Mouse (Mus musculus) heart, postnatal 0 days (tissue): ENCODE measurements around the gene Alyref. TPM values are rescaled to one million over a fixed set of nuclear protein-coding genes. Genes with fewer than 3 reads are reported as not detected.

ENCODE experiments used
- ATAC-seq: fragments of 200-750 bp; cut with Nextera tagmentation; 2 replicates; pipeline ENCODE4 v1.8.0; 2017; ENCODE audit warnings: low read depth, moderate number of reproducible peaks, moderate library complexity; ENCODE audit not compliant: insufficient read depth
- DNase-seq: peaks from one replicate; pipeline ENCODE4 v3.0.0-alpha.2; 2016; ENCODE audit warnings: low spot score
- H3K27ac ChIP-seq: fragments of 300-500 bp; sonication (generic); 2 replicates; pipeline ENCODE4 v1.5.1; 2014; ENCODE audit warnings: low read depth, mild to moderate bottlenecking
- H3K27me3 ChIP-seq: fragments of 300-500 bp; sonication (generic); 2 replicates; pipeline ENCODE4 v1.6.1; 2014; ENCODE audit warnings: low read length, mixed read lengths; ENCODE audit not compliant: control insufficient read depth, insufficient read depth
- H3K36me3 ChIP-seq: fragments of 300-500 bp; sonication (generic); replicated peaks from 2 replicates; pipeline ENCODE4 v1.6.1; 2014; ENCODE audit warnings: low read length, mixed read lengths; ENCODE audit not compliant: control insufficient read depth, insufficient read depth
- H3K4me1 ChIP-seq: fragments of 300-500 bp; sonication (generic); 2 replicates; pipeline ENCODE4 v1.6.1; 2014; ENCODE audit warnings: antibody characterized with exemption; ENCODE audit not compliant: control insufficient read depth, insufficient read depth
- H3K4me2 ChIP-seq: fragments of 300-500 bp; sonication (generic); 2 replicates; pipeline ENCODE4 v1.6.1; 2014; ENCODE audit warnings: low read depth, mild to moderate bottlenecking, low read length, moderate library complexity
- H3K4me3 ChIP-seq: fragments of 300-500 bp; sonication (generic); 2 replicates; pipeline ENCODE4 v1.5.1; 2014; ENCODE audit warnings: low read depth, low read length
- H3K9ac ChIP-seq: fragments of 300-500 bp; sonication (generic); replicated peaks from 2 replicates; pipeline ENCODE4 v1.6.1; 2014; ENCODE audit warnings: low read depth, low read length, mixed read lengths
- H3K9me3 ChIP-seq: fragments of 300-500 bp; sonication (generic); replicated peaks from 2 replicates; pipeline ENCODE4 v1.6.1; 2016; ENCODE audit warnings: low read length; ENCODE audit not compliant: control insufficient read depth
- CTCF ChIP-seq: IDR thresholded peaks from 2 replicates; pipeline ENCODE4 v1.5.1; 2016; ENCODE audit warnings: antibody characterized with exemption, control low read depth, low read depth
- EP300 ChIP-seq: IDR thresholded peaks from 2 replicates; pipeline ENCODE4 v1.6.1; 2016; ENCODE audit warnings: antibody characterized with exemption, low read depth
- WGBS: fragments of 180-500 bp; shearing (Covaris S2); extraction: QIAGEN DNeasy Blood & Tissue Kit; methylation state at CpG from one replicate; pipeline ENCODE4 v1.1.7; 2014; 5-methylcytosine and 5-hydroxymethylcytosine counted together
- microRNA-seq: library from miRNA; unstranded; fragments of <30 nt; microRNA quantifications from one replicate; pipeline ENCODE4, GENCODE M21; 2016
- polyA plus RNA-seq: library from polyadenylated mRNA; unstranded; fragments of >200 nt; fragmentation: Nextera tagmentation; extraction: Ambion mirVana; gene quantifications from 2 replicates; pipeline ENCODE4 v1.2.1, GENCODE M21; 2015
- total RNA-seq: library from RNA; depleted of rRNA; stranded (reverse); fragments of >200 nt; gene quantifications from 2 replicates; pipeline ENCODE4 v1.2.3, GENCODE M21; 2014; ENCODE audit warnings: low replicate concordance; rRNA removed

Gene Alyref
- total and polyA plus RNA-seq, 2 experiments from 2014 or later = 132 to 147 TPM

DNA sequence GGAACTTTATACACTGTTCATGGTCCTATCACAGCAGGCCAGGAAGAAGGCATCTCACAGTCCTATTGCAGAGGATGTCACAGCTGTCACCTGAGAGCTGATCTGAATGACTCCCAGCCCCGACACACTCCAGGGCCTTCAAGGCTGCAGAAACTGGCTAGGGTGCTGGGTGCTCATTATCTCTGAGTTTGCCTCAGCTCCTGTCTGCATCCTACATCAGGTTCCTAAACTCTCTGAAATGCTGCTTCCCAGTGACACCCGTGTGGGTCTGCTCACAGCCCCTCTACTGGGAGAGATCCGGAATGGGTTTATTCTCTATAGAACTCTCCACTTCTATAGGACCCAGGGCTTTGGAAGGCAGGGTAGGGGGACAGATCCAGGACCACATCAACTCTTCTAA is 50.0 kb downstream of the Alyref start:
- H3K27me3 ChIP-seq = no peaks in the 10 kb centered on the region
- TF ChIP-seq EP300 = no peak
- no peak for TF ChIP-seq CTCF
- H3K27ac ChIP-seq = 0 out of 2 replicates have a peak overlapping the region, but pooled peaks have one; percentile 95
- H3K4me3 ChIP-seq = peak overlapping the region; percentile 94
- ATAC-seq = no peak
- H3K4me2 ChIP-seq = peak overlapping the region; percentile 92
- DNase-seq = no peak
- WGBS = 62% methylated on average over 3 of the region's 3 CpGs
- H3K4me1 ChIP-seq = peaks cover 22% of the 10 kb centered on the region
- peaks cover 16% of the 10 kb centered on the region for H3K36me3 ChIP-seq
- H3K9me3 ChIP-seq = no peaks in the 10 kb centered on the region
- H3K9ac ChIP-seq = 0 out of 2 replicates have a peak overlapping the region, but pooled peaks have one; percentile 97

DNA sequence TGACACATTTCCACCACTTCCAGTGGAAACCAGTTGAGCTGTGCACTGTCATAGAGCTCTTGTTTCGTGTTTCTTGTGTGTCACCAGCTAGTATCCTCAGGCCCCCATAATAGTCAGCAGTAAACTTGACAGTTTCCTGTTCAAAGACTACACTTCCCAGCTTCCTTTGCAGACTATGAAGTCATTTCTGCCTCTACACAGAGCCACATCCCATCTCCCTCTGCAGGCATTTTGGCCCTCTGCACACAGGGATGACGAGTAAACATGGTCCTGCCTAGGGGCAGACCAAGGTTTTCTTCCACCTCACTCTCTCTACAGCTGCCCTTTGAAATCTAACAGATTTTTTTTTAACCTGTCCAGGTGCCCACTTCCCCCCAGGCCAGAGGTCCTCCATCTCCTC is 50.7 kb downstream of the Alyref start:
- 50% methylated on average over 2 of the region's 2 CpGs for WGBS
- no peaks in the 10 kb centered on the region for H3K27me3 ChIP-seq
- peak; percentile 44 for DNase-seq
- H3K4me2 ChIP-seq = no peak overlapping the region
- H3K27ac ChIP-seq = no peak overlapping the region
- H3K9me3 ChIP-seq = no peaks in the 10 kb centered on the region
- peaks cover 23% of the 10 kb centered on the region for H3K4me1 ChIP-seq
- no peak for ATAC-seq
- H3K9ac ChIP-seq = no peak overlapping the region
- TF ChIP-seq CTCF (peak; percentile 32), EP300 (no peak)
- no peak overlapping the region for H3K4me3 ChIP-seq
- H3K36me3 ChIP-seq = peaks cover 23% of the 10 kb centered on the region

DNA sequence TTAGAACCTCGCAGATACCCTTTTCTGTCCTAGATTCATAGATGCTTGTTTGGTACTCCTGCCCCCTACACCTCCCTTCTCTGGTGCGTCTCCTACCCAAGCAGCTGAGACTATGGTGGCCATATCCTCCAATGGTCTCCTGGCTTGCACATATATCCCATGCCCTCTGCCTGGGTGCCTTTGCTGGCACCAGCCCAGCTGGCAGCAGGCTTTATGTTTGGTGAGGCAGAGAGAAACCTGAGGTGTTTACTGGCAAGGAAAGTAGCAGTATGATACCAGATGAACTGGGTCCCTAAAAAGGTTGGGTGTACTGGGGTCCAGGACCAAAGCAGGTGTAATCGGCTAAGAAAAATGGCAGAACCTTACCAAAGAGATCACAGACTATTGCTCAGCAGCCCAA is 52.2 kb downstream of the Alyref start:
- H3K36me3 ChIP-seq = peaks cover 27% of the 10 kb centered on the region
- no peak overlapping the region for H3K27ac ChIP-seq
- H3K4me3 ChIP-seq = no peak overlapping the region
- H3K9me3 ChIP-seq = no peaks in the 10 kb centered on the region
- no peak for DNase-seq
- no peak for ATAC-seq
- TF ChIP-seq EP300 (no peak), CTCF (no peak)
- no peak overlapping the region for H3K9ac ChIP-seq
- no peaks in the 10 kb centered on the region for H3K27me3 ChIP-seq
- H3K4me2 ChIP-seq = no peak overlapping the region
- peaks cover 27% of the 10 kb centered on the region for H3K4me1 ChIP-seq
- 90% methylated on average over 3 of the region's 3 CpGs for WGBS

DNA sequence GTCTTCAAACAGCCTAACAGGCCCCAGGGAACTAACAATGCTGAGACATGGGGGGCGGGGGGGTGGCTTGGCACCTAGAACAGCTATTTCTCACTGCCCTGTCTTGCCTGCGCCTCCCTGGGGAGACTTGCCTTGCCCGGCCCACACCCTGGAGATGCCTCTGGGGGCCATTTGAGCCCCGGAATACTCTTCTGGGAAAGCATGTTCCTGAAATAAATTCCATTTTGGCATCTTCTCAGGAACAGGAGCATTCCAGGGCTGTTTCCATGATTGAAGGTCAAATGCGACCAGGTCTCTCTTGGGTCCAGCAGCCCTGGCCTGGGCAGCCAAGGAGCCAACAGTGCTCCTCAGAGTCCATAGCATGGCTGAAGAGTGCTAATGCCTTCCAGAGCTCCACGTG is 55.8 kb downstream of the Alyref start:
- ATAC-seq (no peak), DNase-seq (no peak)
- H3K27ac ChIP-seq = peak overlapping the region; percentile 15
- no peaks in the 10 kb centered on the region for H3K27me3 ChIP-seq
- no peaks in the 10 kb centered on the region for H3K9me3 ChIP-seq
- no peak overlapping the region for H3K4me3 ChIP-seq
- peaks cover 27% of the 10 kb centered on the region for H3K4me1 ChIP-seq
- no peak overlapping the region for H3K9ac ChIP-seq
- 65% methylated on average over 6 of the region's 6 CpGs for WGBS
- H3K36me3 ChIP-seq = peaks cover 27% of the 10 kb centered on the region
- TF ChIP-seq EP300 = no peak
- no peak for TF ChIP-seq CTCF
- H3K4me2 ChIP-seq = no peak overlapping the region

Small RNA genes within 50 kb of the gene (microRNA-seq; reads per million reads assigned to microRNA genes)
- not detected for gene Mir6936

Other genes starting within 250 kb of the Alyref start
Only the 30 nearest of the 35 such genes appear.
- gene Nploc4, start 160.7 kb downstream of the Alyref start, total RNA-seq = 59.0 and 66.0 TPM in 2 replicates
- gene Nploc4, start 160.7 kb downstream of the Alyref start, polyA plus RNA-seq = 17.6 and 20.5 TPM in 2 replicates
- not detected in 2 replicates for gene Tspan10, start 155.7 kb downstream of the Alyref start, total RNA-seq
- gene Tspan10, start 155.7 kb downstream of the Alyref start, polyA plus RNA-seq = 0.08 TPM in 1 of 2 replicates, not detected in the other
- not detected in 2 replicates for gene Pde6g, start 144.9 kb downstream of the Alyref start, total RNA-seq
- gene Pde6g, start 144.9 kb downstream of the Alyref start, polyA plus RNA-seq = 0.29 and 0.33 TPM in 2 replicates
- 69.2 and 85.3 TPM in 2 replicates for gene Oxld1, start 140.3 kb downstream of the Alyref start, total RNA-seq
- 40.1 and 45.3 TPM in 2 replicates for gene Oxld1, start 140.3 kb downstream of the Alyref start, polyA plus RNA-seq
- 4.7 and 5.7 TPM in 2 replicates for gene Ccdc137, start 140.2 kb downstream of the Alyref start, total RNA-seq
- gene Ccdc137, start 140.2 kb downstream of the Alyref start, polyA plus RNA-seq = 11.2 and 12.6 TPM in 2 replicates
- 35.4 and 48.3 TPM in 2 replicates for gene Arl16, start 130.8 kb downstream of the Alyref start, total RNA-seq
- 25.1 and 28.2 TPM in 2 replicates for gene Arl16, start 130.8 kb downstream of the Alyref start, polyA plus RNA-seq
- 119 and 161 TPM in 2 replicates for gene Mrpl12, start 113.8 kb downstream of the Alyref start, total RNA-seq
- gene Mrpl12, start 113.8 kb downstream of the Alyref start, polyA plus RNA-seq = 308 and 315 TPM in 2 replicates
- gene Slc25a10, start 106.5 kb downstream of the Alyref start, total RNA-seq = 66.8 and 74.3 TPM in 2 replicates
- gene Slc25a10, start 106.5 kb downstream of the Alyref start, polyA plus RNA-seq = 30.3 and 33.8 TPM in 2 replicates
- gene Gcgr, start 67.7 kb downstream of the Alyref start, total RNA-seq = 0.23 and 1.9 TPM in 2 replicates
- gene Gcgr, start 67.7 kb downstream of the Alyref start, polyA plus RNA-seq = 0.81 and 1.3 TPM in 2 replicates
- gene Mcrip1, start 48.6 kb downstream of the Alyref start, total RNA-seq = 66.9 and 93.5 TPM in 2 replicates
- 136 and 138 TPM in 2 replicates for gene Mcrip1, start 48.6 kb downstream of the Alyref start, polyA plus RNA-seq
- not detected in 2 replicates for gene Ppp1r27, start 47.2 kb downstream of the Alyref start, total RNA-seq
- 0.20 TPM in 1 of 2 replicates, not detected in the other for gene Ppp1r27, start 47.2 kb downstream of the Alyref start, polyA plus RNA-seq
- gene P4hb, start 25.1 kb downstream of the Alyref start, total RNA-seq = 232 and 241 TPM in 2 replicates
- 261 and 268 TPM in 2 replicates for gene P4hb, start 25.1 kb downstream of the Alyref start, polyA plus RNA-seq
- gene Arhgdia, start 16.7 kb downstream of the Alyref start, total RNA-seq = 204 and 231 TPM in 2 replicates
- 239 and 245 TPM in 2 replicates for gene Arhgdia, start 16.7 kb downstream of the Alyref start, polyA plus RNA-seq
- 41.1 and 43.4 TPM in 2 replicates for gene Anapc11, start 56 bp upstream of the Alyref start, total RNA-seq
- gene Anapc11, start 56 bp upstream of the Alyref start, polyA plus RNA-seq = 163 and 185 TPM in 2 replicates
- gene Npb, start 10.1 kb upstream of the Alyref start, total RNA-seq = 25.1 TPM in 1 of 2 replicates, not detected in the other
- gene Npb, start 10.1 kb upstream of the Alyref start, polyA plus RNA-seq = 9.9 and 11.8 TPM in 2 replicates
- 57.5 and 76.7 TPM in 2 replicates for gene Pcyt2, start 19.6 kb upstream of the Alyref start, total RNA-seq
- 67.5 and 69.6 TPM in 2 replicates for gene Pcyt2, start 19.6 kb upstream of the Alyref start, polyA plus RNA-seq
- 12.4 and 63.2 TPM in 2 replicates for gene Sirt7, start 26.9 kb upstream of the Alyref start, total RNA-seq
- 14.1 and 15.2 TPM in 2 replicates for gene Sirt7, start 26.9 kb upstream of the Alyref start, polyA plus RNA-seq
- gene Mafg, start 35.2 kb upstream of the Alyref start, total RNA-seq = 34.1 and 37.7 TPM in 2 replicates
- 13.6 and 14.1 TPM in 2 replicates for gene Mafg, start 35.2 kb upstream of the Alyref start, polyA plus RNA-seq
- 2.1 and 5.8 TPM in 2 replicates for gene Pycr1, start 45.4 kb upstream of the Alyref start, total RNA-seq
- gene Pycr1, start 45.4 kb upstream of the Alyref start, polyA plus RNA-seq = 6.3 and 6.5 TPM in 2 replicates
- 27.8 and 29.3 TPM in 2 replicates for gene Myadml2, start 49.8 kb upstream of the Alyref start, total RNA-seq
- 32.7 and 33.5 TPM in 2 replicates for gene Myadml2, start 49.8 kb upstream of the Alyref start, polyA plus RNA-seq
- gene Notum, start 62.8 kb upstream of the Alyref start, total RNA-seq = 0.27 TPM in 1 of 2 replicates, not detected in the other
- gene Notum, start 62.8 kb upstream of the Alyref start, polyA plus RNA-seq = 0.08 and 0.16 TPM in 2 replicates
- 88.8 and 146 TPM in 2 replicates for gene Aspscr1, start 74.6 kb upstream of the Alyref start, total RNA-seq
- gene Aspscr1, start 74.6 kb upstream of the Alyref start, polyA plus RNA-seq = 86.3 and 87.9 TPM in 2 replicates
- gene Cenpx, start 115.4 kb upstream of the Alyref start, total RNA-seq = 68.7 and 115 TPM in 2 replicates
- 102 and 114 TPM in 2 replicates for gene Cenpx, start 115.4 kb upstream of the Alyref start, polyA plus RNA-seq
- gene Lrrc45, start 115.6 kb upstream of the Alyref start, total RNA-seq = 11.9 and 28.3 TPM in 2 replicates
- 12.4 and 14.2 TPM in 2 replicates for gene Lrrc45, start 115.6 kb upstream of the Alyref start, polyA plus RNA-seq
- gene Rac3, start 123.1 kb upstream of the Alyref start, total RNA-seq = 9.2 and 12.6 TPM in 2 replicates
- 1.4 and 1.8 TPM in 2 replicates for gene Rac3, start 123.1 kb upstream of the Alyref start, polyA plus RNA-seq
- gene Dcxr, start 128.9 kb upstream of the Alyref start, total RNA-seq = 5.0 and 10.5 TPM in 2 replicates
- gene Dcxr, start 128.9 kb upstream of the Alyref start, polyA plus RNA-seq = 8.6 and 8.7 TPM in 2 replicates
- gene Cbr2, start 133.7 kb upstream of the Alyref start, total RNA-seq = 12.2 and 19.1 TPM in 2 replicates
- 2.4 and 43.5 TPM in 2 replicates for gene Cbr2, start 133.7 kb upstream of the Alyref start, polyA plus RNA-seq
- 0.23 and 0.76 TPM in 2 replicates for gene Hmga1b, start 164.4 kb upstream of the Alyref start, total RNA-seq
- gene Hmga1b, start 164.4 kb upstream of the Alyref start, polyA plus RNA-seq = 1.2 and 1.3 TPM in 2 replicates
- 14.5 and 26.4 TPM in 2 replicates for gene Rfng, start 185.8 kb upstream of the Alyref start, total RNA-seq
- gene Rfng, start 185.8 kb upstream of the Alyref start, polyA plus RNA-seq = 15.3 and 17.0 TPM in 2 replicates
- 120 and 125 TPM in 2 replicates for gene Gps1, start 185.9 kb upstream of the Alyref start, total RNA-seq
- 94.2 and 94.4 TPM in 2 replicates for gene Gps1, start 185.9 kb upstream of the Alyref start, polyA plus RNA-seq